Mouse (Mus musculus): ENCODE measurements around the gene Cpeb3.
"Not testable (repeated sequence)": the region's sequence is repeated elsewhere in the genome, so short reads cannot be mapped to it uniquely, and the experiment has no call there.

Cpeb3 gene

DNA sequence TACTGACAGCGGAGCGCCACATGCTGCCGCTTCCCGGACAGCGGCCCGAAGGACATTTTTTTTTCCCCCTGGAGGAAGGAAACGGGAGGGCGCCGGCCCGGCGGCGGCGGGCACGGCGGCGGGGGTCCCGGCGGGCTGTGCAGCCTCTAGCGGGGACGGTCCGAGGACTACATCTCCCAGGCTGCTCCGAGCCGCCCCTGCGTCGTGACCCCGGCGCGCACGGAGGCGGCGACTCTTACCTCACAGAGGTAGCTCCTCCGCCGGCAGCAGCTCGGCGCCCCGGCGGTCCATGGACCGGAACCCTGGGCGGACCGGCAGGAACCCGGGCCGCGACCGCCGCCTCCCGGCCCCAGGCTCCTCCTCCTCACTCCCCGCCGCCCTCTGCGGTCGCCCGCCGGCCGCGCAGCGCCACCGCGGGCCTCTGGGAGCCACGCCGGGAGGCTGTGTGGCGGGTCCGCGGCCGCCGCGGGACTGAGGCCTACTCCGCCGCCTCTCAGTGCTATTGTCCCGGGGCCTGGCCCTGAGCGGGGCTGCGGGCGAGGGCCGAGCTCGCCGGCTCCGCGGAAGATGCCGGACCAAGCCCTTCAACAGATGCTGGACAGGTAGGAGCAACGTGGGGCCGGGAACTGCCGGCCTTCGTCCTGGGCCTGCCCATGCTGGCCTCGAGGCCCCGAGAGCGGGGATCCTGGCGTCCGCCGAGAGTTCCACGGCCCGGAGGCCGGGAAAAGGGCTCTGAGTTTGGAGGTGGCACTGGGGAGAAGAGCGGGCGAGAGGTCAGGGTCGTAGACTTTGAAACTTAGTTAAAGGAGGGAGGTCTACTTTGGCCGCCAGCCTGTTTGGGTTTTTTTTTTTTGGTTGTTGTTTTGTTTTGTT lies 862 bp downstream of the Cpeb3 start, which contains the start of gene March5:
Gene March5 (plus strand): TSS at position 241 of the 873 bp plus-strand sequence.
- in situ Hi-C loops (cut with MboI): no loop called here

DNA sequence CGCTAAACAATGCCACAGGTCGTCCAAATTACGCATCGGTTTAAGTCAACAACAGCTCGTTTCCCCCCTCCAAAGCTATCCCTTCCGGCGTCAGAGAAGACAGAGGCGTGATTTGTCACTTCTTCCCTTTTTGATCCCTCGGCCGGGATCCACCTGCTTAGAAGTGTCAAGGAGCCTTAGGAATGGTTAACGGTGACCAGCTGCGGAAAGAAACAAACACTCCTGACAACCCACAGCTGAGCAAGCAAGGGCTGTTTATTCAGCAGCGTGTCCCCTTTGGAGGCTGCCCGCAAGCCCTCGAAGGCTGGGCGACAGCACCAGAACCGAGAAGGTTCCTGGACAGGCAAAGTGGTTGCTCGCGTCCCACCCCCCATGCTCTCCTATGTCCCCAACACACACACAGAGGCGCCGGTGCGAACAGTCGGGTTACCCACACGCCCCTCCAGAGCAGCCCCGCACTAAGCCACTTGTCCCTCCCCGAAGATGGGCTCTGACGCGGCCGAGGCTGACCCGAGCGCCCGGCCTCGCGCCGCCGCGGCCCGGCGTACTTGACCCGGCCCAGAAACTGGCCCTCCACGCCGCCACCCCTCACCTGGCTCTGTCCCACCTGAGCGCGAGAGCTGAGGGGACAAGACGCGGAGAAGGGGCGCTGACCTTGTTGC lies 1.6 kb downstream of the Cpeb3 start:
- in situ Hi-C loops (cut with MboI): no loop called here

DNA sequence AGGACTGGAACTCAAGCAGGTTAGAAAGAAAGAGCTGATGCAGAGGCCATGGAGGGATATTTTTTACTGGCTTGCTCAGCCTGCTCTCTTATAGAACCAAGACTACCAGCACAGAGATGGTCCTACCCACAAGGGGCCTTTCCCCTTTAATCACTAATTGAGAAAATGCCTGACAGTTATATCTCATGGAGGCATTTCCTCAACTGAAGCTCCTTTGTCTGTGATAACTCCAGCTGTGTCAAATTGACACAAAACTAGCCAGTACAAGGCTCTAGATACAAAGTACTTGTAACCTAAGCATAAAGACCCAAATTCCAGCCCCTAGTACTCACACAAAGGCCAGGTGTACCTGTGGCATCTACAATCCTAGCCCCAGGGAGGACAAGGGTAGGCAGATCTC lies 3.2 kb downstream of the Cpeb3 start:
- in situ Hi-C loops (cut with MboI): not testable (repeated sequence)

DNA sequence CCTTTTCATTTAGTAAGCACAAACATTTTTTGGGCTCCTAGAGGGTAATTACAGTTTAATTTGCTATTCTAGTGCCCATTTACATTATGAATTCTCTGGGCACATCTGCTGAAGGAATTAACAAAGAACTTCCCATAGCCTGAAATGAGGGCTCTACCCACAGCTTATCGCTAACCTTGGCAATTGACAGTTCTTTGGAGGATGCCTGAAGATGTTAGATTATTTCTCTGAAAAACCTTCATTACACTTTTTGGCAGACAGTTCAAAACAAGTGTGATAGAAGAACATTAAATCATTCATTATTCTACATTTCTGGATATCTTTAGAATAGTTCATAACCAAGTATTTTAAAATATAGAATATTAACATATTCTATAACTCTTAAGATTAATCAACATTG lies 5.0 kb downstream of the Cpeb3 start:
- in situ Hi-C loops (cut with MboI): no loop called here

DNA sequence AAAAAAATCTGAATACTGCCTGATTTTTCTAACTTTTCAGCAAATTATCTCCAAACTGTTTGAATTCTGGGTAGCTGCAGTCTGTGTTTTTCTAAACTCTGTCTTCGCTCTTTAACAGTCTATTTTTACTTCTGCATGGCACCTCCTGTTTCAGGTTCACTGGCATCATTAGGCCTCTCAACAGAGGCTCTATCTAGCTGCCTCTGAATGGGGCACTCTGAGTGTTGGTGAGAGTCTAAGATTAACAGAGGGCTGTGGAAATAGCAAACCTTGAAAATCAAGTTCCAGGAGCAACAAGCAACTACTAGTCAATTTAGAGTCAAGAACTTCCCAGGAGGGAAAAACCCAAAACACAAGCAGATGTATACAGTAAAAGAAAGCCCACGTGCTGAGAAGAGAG lies 8.5 kb downstream of the Cpeb3 start:
- in situ Hi-C loops (cut with MboI): no loop called here

DNA sequence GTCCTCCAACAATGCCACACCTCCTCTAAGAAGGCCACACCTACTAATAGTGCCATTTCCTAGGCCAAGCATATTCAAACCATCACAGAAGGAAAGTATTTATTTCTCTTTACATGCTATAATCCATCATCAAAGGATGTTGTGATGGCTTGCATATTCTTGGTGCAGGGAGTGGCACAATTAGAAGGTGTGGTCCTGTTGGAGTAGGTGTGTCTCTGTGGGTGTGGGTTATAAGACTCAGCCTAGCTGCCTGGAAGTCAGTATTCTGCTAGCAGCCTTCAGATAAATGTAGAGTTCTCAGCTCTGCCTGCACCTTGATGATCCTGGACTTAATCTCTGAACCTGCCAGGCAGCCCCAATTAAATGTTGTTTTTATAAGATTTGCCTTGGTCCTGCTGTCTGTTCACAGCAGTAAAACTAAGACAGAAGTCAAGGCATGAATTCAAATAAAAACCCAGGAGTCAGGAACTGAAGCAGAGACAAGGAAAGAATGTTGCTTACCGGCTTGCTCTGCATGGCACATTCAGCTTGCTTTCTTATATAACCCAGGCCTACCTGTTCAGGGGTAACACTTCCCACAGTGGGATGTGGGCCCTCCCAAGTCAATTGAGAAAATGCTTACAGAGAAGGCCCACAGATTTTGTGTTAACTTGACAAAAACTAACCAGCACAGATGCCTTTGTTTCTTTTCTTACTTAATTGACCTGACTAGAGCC lies 10.1 kb downstream of the Cpeb3 start:
- in situ Hi-C loops (cut with MboI): no loop called here

DNA sequence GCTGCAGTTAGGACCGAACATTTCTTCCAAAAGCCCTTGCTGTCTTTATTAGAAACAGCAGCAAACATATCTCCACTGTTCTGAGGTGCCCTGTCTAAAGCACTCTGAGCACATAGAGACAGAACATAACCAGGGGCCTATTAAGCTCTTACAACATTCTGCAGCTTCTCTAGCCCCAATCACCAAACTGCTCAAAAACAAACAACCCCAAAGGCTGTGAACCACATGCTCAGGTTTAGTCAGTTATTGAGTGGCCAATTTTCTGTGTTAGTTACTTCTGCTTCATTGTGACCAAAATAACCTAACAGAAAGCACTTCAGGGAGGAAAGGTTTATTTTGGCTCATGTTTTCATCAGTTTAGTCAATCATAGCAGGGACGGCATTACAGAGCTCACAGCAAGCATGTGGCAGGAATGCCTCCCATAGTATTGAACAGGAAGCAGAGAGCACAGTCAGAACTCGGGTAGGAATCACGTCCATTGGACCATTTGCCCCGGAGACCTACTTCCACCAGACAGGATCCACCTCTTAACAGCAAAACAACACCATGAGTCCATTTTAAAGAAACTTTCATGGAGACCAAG lies 15.8 kb downstream of the Cpeb3 start:
- in situ Hi-C loops (cut with MboI): no loop called here

DNA sequence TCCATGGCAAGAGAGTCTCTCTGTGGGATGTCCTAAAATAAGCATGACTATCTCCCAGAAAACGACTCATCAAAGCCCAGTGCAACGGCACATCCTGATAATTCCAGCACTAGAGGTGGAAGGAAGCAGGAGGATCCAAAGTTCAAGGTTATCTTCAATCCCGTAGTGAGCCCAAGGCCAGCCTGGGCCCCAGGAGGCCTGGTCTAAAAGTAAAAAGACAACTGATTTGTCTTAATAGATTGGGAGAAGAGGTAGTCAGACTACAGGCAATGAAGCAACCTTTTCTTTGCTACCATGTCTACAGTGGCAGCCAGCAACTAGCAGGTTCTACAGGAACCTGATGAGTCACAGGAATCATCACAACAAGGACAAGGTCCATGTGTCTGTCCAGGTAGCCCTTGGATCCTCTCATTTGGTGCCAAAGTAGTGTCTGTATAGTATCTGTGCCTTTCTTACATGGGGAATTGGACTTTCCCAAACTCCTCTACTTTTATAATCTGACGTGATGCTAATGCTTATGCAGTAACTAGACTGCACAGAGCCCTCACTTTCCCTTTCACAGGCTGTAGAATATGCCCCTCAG lies 19.9 kb downstream of the Cpeb3 start:
- in situ Hi-C loops (cut with MboI): no loop called here

DNA sequence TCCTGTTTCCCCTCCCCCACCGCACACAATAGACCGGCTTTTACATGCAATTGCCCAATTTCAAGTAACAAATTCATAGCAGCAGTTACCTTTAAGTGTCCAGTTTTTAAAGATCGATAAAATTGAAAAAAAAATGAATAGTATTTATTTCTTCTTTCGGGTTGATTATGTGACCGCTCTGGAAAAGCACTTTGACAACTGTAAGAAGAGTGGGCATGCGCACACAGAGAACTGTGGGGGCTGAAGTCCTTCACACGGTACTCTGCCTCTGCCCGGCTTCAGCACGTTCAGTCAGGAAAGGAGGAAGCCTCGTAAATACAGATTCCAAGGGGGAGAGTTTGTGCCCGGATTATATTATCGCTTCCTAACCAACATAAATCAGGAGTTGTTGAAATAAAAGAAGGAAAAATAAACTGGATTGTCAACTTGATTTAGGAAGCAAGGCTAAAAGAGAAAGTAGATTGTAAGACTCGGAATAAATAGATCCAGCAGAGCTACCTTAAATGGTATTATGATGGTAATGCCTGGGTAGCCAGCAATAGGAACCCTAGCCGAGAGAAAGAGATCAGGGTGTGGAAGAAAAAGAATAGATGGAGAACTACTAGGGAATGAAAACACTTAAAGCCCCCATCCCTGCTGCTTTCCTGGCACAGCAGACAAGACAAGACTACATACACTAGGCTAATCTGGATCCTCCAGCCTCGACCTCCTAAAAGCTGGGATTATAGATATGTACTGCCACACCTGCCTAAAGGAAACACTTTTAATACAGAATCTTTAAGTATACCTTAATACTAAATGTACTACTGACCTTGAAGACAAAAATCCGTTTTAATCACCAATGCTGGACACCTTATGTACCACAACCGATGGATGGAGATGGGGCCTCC lies 30.3 kb downstream of the Cpeb3 start:
- in situ Hi-C loops (cut with MboI): no loop called here

DNA sequence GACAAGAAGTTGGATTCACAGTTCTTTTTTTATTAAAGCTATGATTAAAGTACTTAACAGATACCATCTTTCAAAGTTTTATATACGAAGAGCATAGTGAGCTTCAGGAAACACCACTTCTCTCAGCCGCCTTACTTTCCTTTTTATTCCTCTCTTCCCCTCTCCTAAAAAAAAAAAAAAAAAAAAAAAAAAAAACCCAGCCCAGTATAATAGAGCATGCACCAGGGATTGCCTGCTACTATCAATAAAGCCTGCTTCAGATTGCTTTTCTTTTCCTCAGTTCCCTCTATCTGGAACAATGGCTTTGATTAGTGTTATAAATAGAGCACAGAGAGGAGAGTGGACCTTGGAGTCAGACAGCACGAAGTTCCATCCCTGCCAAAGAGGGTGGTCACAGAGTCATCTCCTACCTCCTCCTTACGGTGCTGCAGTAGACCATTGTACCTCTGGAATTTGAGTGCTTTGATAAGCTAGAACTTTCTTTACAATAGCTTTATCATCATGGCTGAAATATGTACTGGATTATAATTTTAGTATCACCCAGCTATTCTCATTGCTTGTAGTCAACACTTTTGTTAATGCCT lies 31.4 kb downstream of the Cpeb3 start:
- in situ Hi-C loops (cut with MboI): no loop called here

DNA sequence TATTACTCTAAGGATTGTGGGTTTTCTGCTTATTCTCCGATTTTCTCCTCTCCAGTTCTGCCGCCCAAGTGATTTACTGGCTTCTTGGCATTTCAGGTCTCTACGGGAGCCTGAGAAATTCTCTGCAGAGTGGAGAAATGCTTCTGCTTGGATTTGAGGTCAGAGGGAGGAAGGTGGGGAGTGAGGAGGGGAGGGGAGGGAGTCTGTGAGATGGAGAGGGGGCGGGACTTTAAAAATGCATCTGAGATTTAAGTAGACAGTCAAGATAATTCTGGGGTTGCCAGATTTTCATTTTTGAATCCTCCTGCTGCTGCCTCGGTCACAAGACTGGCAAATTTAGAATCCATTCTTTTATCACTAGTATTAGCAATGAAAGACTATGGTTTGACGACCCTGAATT lies 32.5 kb downstream of the Cpeb3 start:
- in situ Hi-C loops (cut with MboI): no loop called here

DNA sequence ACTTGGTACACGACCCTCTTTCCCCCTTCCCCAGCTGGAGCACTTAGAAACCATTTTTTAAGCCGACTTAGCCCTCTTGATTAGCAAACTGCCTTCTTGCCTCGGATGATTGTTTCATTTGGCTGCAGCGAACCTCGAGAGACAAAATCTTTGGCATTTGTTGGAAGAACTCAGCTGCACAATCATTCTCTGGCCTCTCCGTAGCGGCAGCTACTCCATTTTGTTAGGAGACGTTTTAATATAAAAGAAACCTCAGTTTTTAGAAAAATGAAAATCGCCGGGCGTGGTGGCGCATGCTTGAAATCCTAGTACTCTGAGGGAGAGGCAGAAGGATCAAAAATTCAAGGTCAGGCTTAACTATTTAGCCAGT lies 33.0 kb downstream of the Cpeb3 start:
- in situ Hi-C loops (cut with MboI): no loop called here

DNA sequence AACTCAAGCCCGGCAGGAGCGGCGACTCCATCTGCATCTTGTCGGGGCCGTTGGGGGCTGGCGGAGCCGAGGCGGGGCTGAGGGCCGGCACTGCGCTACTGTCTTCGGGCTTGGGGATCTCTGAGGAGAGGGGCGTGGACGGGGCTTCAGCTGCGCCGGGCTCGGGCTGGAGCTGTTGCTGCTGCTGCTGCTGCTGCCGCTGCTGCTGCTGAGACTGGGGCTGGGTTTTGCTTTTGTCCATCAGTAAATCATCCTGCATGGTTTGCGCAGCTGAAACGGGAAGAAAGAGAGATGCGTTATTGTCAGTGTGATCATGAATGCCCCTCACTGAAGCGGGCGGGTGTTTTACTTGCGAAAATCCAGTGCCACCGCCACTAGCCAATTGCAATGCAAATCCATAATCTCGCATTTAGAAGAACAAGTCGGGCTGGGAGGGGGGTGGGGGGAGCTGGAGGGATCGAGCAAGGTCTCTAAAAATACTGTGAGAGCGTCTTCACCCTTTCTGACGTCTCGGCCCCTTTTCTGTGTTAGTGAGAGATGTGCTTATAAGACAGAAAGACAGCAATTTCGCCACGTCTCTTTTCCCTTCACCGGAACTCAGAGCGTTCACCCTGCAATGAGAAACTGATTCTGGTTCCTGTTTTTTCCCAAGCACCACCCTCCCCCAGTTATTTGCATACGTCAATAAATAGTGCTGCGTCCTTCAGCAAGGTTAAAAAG lies 33.5 kb downstream of the Cpeb3 start:
- in situ Hi-C loops (cut with MboI): no loop called here

DNA sequence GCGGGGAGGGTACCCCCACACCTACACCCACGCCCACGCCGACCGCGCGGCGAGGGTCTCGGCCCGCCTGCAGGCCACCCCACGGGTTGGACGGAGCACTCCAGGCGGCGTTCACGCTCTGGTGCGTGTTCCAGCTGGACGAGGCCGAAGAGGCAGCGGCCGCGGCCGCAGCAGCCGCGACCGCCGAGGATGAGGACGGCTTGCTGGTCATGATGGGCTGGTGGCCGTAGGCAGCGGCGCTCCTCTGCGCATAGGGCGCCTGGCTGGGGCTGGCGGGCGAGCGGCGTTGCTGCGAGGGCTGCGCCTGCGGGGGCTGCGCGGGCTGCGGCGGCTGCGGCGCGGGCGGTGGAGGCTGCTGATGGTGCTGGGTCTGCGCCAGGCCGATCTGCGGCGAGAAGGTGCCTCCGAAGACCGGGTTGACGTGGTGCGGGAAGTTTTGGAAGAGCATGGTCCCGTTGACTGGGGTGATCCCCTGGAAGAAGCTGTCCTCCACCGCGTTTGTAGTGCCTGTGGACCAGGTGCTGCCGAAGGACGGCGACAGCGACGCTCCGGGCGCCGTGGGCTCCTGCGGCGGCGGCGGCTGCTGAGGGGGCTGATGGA lies 34.2 kb downstream of the Cpeb3 start:
- in situ Hi-C loops (cut with MboI): no loop called here

DNA sequence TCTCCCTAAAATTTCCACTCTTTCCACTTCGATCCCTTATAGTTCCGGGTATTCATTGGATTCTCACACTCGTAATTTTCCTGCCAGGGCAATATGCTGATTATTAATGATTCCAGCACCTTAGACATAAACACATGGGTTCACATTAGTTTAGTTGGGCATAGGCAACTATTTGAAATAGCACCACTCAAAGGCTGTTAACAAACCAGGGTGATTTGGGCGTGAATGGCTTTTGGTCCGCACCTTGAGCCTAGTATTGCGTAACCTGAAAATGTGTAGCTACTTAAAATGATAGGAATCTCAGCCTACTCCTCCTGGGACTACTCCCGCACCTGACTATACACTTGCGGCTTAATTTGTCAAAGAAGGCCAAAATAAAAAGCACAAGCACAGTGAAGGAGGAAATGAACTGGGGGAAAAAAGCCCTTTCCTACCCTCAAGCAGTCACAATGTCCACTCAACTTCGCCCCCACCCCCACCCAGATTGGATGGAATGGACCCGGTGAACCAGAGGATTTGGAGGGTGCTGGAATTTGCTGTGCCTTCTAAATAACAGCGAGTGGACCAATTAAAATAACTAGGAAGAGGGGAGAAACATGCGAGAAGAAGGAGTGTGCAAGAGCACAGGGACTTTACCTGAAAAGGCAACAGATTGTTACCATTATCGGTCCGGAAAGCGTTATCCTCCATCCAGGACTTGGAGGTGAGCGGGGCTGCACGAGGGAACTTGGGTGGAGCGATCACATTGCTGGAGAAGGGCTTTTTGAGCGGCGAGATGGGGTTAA lies 34.9 kb downstream of the Cpeb3 start:
- in situ Hi-C loops (cut with MboI): no loop called here

DNA sequence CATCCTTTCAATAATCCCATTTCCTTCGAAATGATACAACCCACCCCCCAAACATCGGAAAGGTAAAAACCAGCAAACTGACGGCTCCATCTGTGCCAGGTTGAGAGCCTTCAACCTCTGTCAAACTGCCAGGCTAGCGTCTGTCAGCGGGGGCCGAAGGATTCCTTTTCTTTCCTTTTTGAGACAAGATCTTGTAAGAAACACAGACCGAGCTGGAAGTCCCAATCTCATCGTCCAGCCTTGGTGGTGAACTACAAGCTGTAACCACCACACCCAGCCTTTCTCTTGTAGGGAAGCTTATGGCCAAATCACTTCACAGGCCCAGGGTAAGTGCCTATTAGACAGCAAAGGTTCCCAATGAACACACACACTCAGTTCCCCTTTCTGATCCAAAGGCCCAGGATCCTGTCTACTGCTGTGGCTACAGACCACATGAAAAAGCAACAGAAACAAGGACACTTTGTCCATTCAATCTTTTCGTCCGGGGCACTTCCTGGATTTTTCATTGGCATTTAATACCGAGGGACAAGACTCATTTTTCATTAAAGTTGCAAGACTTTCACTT lies 35.8 kb downstream of the Cpeb3 start:
- in situ Hi-C loops (cut with MboI): no loop called here

DNA sequence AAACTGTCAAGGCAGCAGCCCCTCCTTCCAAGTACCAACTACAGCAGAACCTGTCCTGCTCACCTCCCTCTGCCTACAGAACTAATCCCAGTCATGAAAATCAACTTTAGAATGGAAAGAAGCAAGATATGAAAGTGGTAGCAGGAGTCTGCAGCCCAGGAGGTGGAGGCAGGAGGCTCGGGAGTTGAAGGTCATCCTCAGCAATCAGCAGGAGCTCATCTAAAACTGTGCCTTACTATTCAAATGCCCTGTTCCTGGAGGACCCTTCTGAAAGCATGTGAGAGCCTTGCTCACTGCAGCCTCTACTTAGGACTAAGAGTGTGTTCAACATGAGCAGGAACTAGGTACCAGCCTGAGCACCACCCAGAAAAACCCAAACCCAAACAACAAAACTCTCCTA lies 36.3 kb downstream of the Cpeb3 start:
- in situ Hi-C loops (cut with MboI): no loop called here

DNA sequence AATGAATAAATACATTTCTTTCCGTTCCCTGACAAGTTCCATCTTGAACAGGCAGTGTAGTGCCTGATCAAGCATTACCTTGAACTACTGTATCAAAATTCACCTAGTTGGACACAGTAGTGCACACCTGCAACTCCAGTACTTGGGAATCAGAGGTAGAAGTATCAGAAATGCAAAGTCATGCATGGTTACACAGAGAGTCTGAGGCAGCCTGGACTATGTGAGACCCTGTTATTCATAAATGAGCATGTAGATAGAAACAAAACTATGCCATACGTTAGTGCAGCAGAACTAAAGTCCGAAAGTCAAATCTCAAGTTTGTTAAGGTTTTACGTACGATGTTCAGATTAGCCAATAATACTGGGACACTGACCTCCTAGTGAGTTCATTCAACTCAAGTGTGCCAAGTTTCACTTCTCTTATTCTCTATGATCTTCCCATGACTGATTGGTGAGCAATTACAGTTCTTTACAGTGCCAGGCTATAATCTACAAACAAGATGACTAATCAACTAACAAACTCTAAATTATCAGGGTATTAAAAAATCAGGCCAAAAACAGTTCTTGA lies 51.5 kb downstream of the Cpeb3 start:
- in situ Hi-C loops (cut with MboI): no loop called here
